Mouse (Mus musculus) hindbrain, embryonic 15.5 days (tissue): ENCODE measurements around the gene Smap2. TPM values are rescaled to one million over a fixed set of nuclear protein-coding genes. Genes with fewer than 3 reads are reported as not detected.

Experiments
- ATAC-seq: fragments of 200-750 bp; cut with Nextera tagmentation; 2 replicates; pipeline ENCODE4 v1.8.0; 2017; ENCODE audit warnings: low read depth, moderate number of reproducible peaks, moderate TSS enrichment; ENCODE audit not compliant: low FRiP score
- H3K27ac ChIP-seq: fragments of 300-500 bp; sonication (generic); replicated peaks from 2 replicates; pipeline ENCODE4 v1.5.1; 2015; ENCODE audit warnings: mild to moderate bottlenecking, inconsistent platforms
- H3K27me3 ChIP-seq: fragments of 300-500 bp; sonication (generic); 2 replicates; pipeline ENCODE4 v1.6.1; 2015; ENCODE audit warnings: control low read depth, inconsistent platforms
- H3K36me3 ChIP-seq: fragments of 300-500 bp; sonication (generic); 2 replicates; pipeline ENCODE4 v1.6.1; 2015; ENCODE audit warnings: control low read depth, inconsistent platforms
- H3K4me1 ChIP-seq: fragments of 300-500 bp; sonication (generic); replicated peaks from 2 replicates; pipeline ENCODE4 v1.6.1; 2015; ENCODE audit warnings: control low read depth, inconsistent platforms
- H3K4me2 ChIP-seq: fragments of 300-500 bp; sonication (generic); 2 replicates; pipeline ENCODE4 v1.6.1; 2015; ENCODE audit warnings: moderate library complexity, mild to moderate bottlenecking, inconsistent platforms
- H3K4me3 ChIP-seq: fragments of 300-500 bp; sonication (generic); 2 replicates; pipeline ENCODE4 v1.5.1; 2015; ENCODE audit warnings: mild to moderate bottlenecking, inconsistent platforms
- H3K9ac ChIP-seq: fragments of 300-500 bp; sonication (generic); 2 replicates; pipeline ENCODE4 v1.6.1; 2015; ENCODE audit warnings: inconsistent platforms
- H3K9me3 ChIP-seq: fragments of 300-500 bp; sonication (generic); 2 replicates; pipeline ENCODE4 v1.6.1; 2016; ENCODE audit warnings: control low read depth, inconsistent platforms
- WGBS: fragments of 180-500 bp; shearing (Covaris S2); methylation state at CpG from one replicate; pipeline ENCODE4 v1.1.7; 2015; 5-methylcytosine and 5-hydroxymethylcytosine counted together
- polyA plus RNA-seq: library from polyadenylated mRNA; unstranded; fragments of >200 nt; fragmentation: Nextera tagmentation; extraction: Ambion mirVana; gene quantifications from 2 replicates; pipeline ENCODE4 v1.2.1, GENCODE M21; 2015

Gene Smap2
- polyA plus RNA-seq, 1 experiment from 2014 or later: 48.4 TPM

GRCm38 (mm10) chr4:121039331-121040115 lies 22.5 kb upstream of the Smap2 start, which contains the start of gene Col9a2:
Gene Col9a2, plus strand, starts transcription at chr4:121039385.
- Histone ChIP-seq H3K9ac (peak within 1 kb of the TSS; percentile 41), H3K4me3 (peak within 1 kb of the TSS; percentile 42), H3K27me3 (peaks cover 4% of the 10 kb centered on the region; the same call in 1 of the 2 replicates), H3K4me2 (peak within 1 kb of the TSS; percentile 74), H3K27ac (peak within 1 kb of the TSS; percentile 35; the same call in 1 of the 2 replicates), H3K36me3 (no peaks in the 10 kb centered on the region), H3K4me1 (peaks cover 23% of the 10 kb centered on the region), H3K9me3 (no peaks in the 10 kb centered on the region)
- 3% methylated on average over 45 of the region's 46 CpGs for WGBS
- ATAC-seq: peak; percentile 43; the same call in 1 of the 2 replicates

- H3K4me1 ChIP-seq: no peaks in the 10 kb centered on the region
- H3K4me2 ChIP-seq: no peak overlapping the region
- H3K27ac ChIP-seq: no peak overlapping the region
- 77% methylated on average over 2 of the region's 2 CpGs for WGBS
- H3K27me3 ChIP-seq: no peaks in the 10 kb centered on the region
- H3K9ac ChIP-seq: no peak overlapping the region
- no peaks in the 10 kb centered on the region for H3K9me3 ChIP-seq
- H3K4me3 ChIP-seq: no peak overlapping the region
- no peaks in the 10 kb centered on the region for H3K36me3 ChIP-seq
- ATAC-seq: no peak
Measured at GRCm38 (mm10) chr4:121033006-121033405, 16.0 kb upstream of the Smap2 start.

GRCm38 (mm10) chr4:121031440-121031839 lies 14.4 kb upstream of the Smap2 start:
- Histone ChIP-seq H3K36me3 (no peaks in the 10 kb centered on the region), H3K4me2 (no peak overlapping the region), H3K27me3 (no peaks in the 10 kb centered on the region), H3K9ac (no peak overlapping the region), H3K9me3 (no peaks in the 10 kb centered on the region), H3K27ac (no peak overlapping the region), H3K4me3 (no peak overlapping the region), H3K4me1 (no peaks in the 10 kb centered on the region)
- 62% methylated on average over 4 of the region's 4 CpGs for WGBS
- no peak for ATAC-seq

- H3K27ac ChIP-seq: no peak overlapping the region
- no peaks in the 10 kb centered on the region for H3K27me3 ChIP-seq
- no peaks in the 10 kb centered on the region for H3K9me3 ChIP-seq
- no peak overlapping the region for H3K4me3 ChIP-seq
- H3K4me2 ChIP-seq: no peak overlapping the region
- no peaks in the 10 kb centered on the region for H3K4me1 ChIP-seq
- no peak for ATAC-seq
- no peaks in the 10 kb centered on the region for H3K36me3 ChIP-seq
- no peak overlapping the region for H3K9ac ChIP-seq
- WGBS: 85% methylated on average over 3 of the region's 3 CpGs
Measured at GRCm38 (mm10) chr4:121029632-121030031, 12.6 kb upstream of the Smap2 start.

GRCm38 (mm10) chr4:121028659-121029392 lies 11.8 kb upstream of the Smap2 start:
- Histone ChIP-seq H3K4me1 (no peaks in the 10 kb centered on the region), H3K9me3 (no peaks in the 10 kb centered on the region), H3K27me3 (no peaks in the 10 kb centered on the region), H3K36me3 (no peaks in the 10 kb centered on the region), H3K4me3 (no peak overlapping the region), H3K9ac (no peak overlapping the region), H3K27ac (no peak overlapping the region), H3K4me2 (no peak overlapping the region)
- ATAC-seq: no peak
- 26% methylated on average over 14 of the region's 14 CpGs for WGBS

GRCm38 (mm10) chr4:121028146-121028545 lies 11.1 kb upstream of the Smap2 start:
- WGBS: 76% methylated on average over 1 of the region's 1 CpGs
- no peak overlapping the region for H3K27ac ChIP-seq
- no peaks in the 10 kb centered on the region for H3K36me3 ChIP-seq
- no peaks in the 10 kb centered on the region for H3K9me3 ChIP-seq
- H3K9ac ChIP-seq: no peak overlapping the region
- H3K27me3 ChIP-seq: no peaks in the 10 kb centered on the region
- no peaks in the 10 kb centered on the region for H3K4me1 ChIP-seq
- no peak overlapping the region for H3K4me3 ChIP-seq
- no peak overlapping the region for H3K4me2 ChIP-seq
- no peak for ATAC-seq

GRCm38 (mm10) chr4:121025681-121026080 lies 8.6 kb upstream of the Smap2 start:
- Histone ChIP-seq H3K4me3 (no peak overlapping the region), H3K4me1 (no peaks in the 10 kb centered on the region), H3K27me3 (no peaks in the 10 kb centered on the region), H3K9ac (no peak overlapping the region), H3K9me3 (no peaks in the 10 kb centered on the region), H3K4me2 (no peak overlapping the region), H3K36me3 (no peaks in the 10 kb centered on the region), H3K27ac (no peak overlapping the region)
- WGBS: 70% methylated on average over 2 of the region's 2 CpGs
- no peak for ATAC-seq

- WGBS: 93% methylated on average over 2 of the region's 2 CpGs
- no peak overlapping the region for H3K9ac ChIP-seq
- H3K27me3 ChIP-seq: no peaks in the 10 kb centered on the region
- no peak for ATAC-seq
- no peaks in the 10 kb centered on the region for H3K9me3 ChIP-seq
- no peaks in the 10 kb centered on the region for H3K4me1 ChIP-seq
- H3K27ac ChIP-seq: no peak overlapping the region
- H3K36me3 ChIP-seq: no peaks in the 10 kb centered on the region
- no peak overlapping the region for H3K4me2 ChIP-seq
- no peak overlapping the region for H3K4me3 ChIP-seq
Measured at GRCm38 (mm10) chr4:121023941-121024340, 6.9 kb upstream of the Smap2 start.

GRCm38 (mm10) chr4:121023464-121023863 lies 6.4 kb upstream of the Smap2 start:
- Histone ChIP-seq H3K9ac (no peak overlapping the region), H3K36me3 (no peaks in the 10 kb centered on the region), H3K4me1 (no peaks in the 10 kb centered on the region), H3K4me3 (no peak overlapping the region), H3K9me3 (no peaks in the 10 kb centered on the region), H3K4me2 (no peak overlapping the region), H3K27me3 (no peaks in the 10 kb centered on the region), H3K27ac (no peak overlapping the region)
- WGBS: 86% methylated on average over 7 of the region's 7 CpGs
- no peak for ATAC-seq

GRCm38 (mm10) chr4:121021911-121022310 lies 4.9 kb upstream of the Smap2 start:
- Histone ChIP-seq H3K9me3 (no peaks in the 10 kb centered on the region), H3K4me2 (no peak overlapping the region), H3K9ac (no peak overlapping the region), H3K27ac (no peak overlapping the region), H3K36me3 (no peaks in the 10 kb centered on the region), H3K4me3 (no peak overlapping the region), H3K4me1 (peaks cover 5% of the 10 kb centered on the region), H3K27me3 (no peaks in the 10 kb centered on the region)
- no peak for ATAC-seq

GRCm38 (mm10) chr4:121020040-121020790 lies 3.2 kb upstream of the Smap2 start:
- H3K27ac ChIP-seq: no peak overlapping the region
- no peak overlapping the region for H3K9ac ChIP-seq
- H3K9me3 ChIP-seq: no peaks in the 10 kb centered on the region
- WGBS: 68% methylated on average over 10 of the region's 10 CpGs
- no peak overlapping the region for H3K4me2 ChIP-seq
- H3K4me1 ChIP-seq: peaks cover 14% of the 10 kb centered on the region
- H3K36me3 ChIP-seq: no peaks in the 10 kb centered on the region
- no peak overlapping the region for H3K4me3 ChIP-seq
- no peaks in the 10 kb centered on the region for H3K27me3 ChIP-seq
- no peak for ATAC-seq

- Histone ChIP-seq H3K9me3 (no peaks in the 10 kb centered on the region), H3K27me3 (no peaks in the 10 kb centered on the region), H3K4me3 (no peak overlapping the region), H3K4me2 (no peak overlapping the region), H3K27ac (no peak overlapping the region), H3K4me1 (peaks cover 24% of the 10 kb centered on the region), H3K9ac (no peak overlapping the region), H3K36me3 (no peaks in the 10 kb centered on the region)
- WGBS: 90% methylated on average over 3 of the region's 3 CpGs
- no peak for ATAC-seq
Measured at GRCm38 (mm10) chr4:121018250-121018649, 1.2 kb upstream of the Smap2 start.
